Mouse (Mus musculus) kidney, postnatal 36 days (tissue): ENCODE results near the gene Ripor2.
A peak's percentile ranks its signal among the peaks of the same experiment; 100 is the strongest.

Experiments used
- DNase-seq, 2 experiments: peaks; one replicate each; pipeline ENCODE4 v3.0.0; 2021 to 2022; ENCODE audit warnings: mixed read lengths in 2 of 2

The Ripor2 gene

GRCm38 (mm10) chr13:24619711-24620110, 37.7 kb downstream of the Ripor2 start:
- DNase-seq = no peak

- DNase-seq = peak; percentile 68 to 83
Measured at GRCm38 (mm10) chr13:24620439-24620838, 38.5 kb downstream of the Ripor2 start.

GRCm38 (mm10) chr13:24623631-24624030, 41.6 kb downstream of the Ripor2 start:
- DNase-seq = no peak

GRCm38 (mm10) chr13:24625071-24625470, 43.1 kb downstream of the Ripor2 start:
- no peak for DNase-seq

DNA sequence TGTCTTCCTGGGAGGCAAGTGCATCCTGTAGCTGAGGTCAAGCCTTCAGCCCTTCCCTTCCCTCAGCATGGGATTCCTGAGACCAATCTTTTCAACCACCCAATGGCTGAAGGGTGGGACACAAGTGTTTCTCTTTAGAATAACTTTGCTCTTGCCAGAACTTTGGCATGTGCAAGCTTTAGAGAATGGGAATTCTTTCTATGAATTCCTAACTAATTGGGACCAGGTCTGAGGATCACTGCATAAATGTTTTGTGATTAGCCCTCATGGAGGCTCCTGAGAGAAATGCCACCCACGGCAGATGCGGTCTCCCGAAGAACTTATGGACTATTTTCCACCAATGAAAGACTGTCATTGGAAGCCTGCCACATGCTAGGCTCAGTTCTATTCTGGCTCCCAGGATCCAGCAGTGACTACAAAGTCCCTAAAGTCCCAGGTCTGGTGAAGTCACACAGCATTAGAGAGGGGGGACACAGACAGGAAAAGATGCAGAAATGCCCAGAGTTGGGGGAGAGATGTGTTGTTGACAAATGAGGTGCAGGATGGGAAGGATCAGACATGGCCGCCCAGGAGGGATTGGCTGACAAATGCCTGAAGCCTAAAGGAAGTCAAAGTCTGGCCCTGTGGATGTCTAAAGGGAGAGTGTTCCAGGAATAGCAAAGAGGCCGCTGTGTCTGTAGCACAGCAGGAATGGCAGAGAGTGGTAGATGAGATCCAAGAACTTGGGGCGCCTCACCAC, 44.9 kb downstream of the Ripor2 start:
- DNase-seq = no peak

- no peak for DNase-seq
Measured at GRCm38 (mm10) chr13:24628192-24628591, 46.2 kb downstream of the Ripor2 start.

DNA sequence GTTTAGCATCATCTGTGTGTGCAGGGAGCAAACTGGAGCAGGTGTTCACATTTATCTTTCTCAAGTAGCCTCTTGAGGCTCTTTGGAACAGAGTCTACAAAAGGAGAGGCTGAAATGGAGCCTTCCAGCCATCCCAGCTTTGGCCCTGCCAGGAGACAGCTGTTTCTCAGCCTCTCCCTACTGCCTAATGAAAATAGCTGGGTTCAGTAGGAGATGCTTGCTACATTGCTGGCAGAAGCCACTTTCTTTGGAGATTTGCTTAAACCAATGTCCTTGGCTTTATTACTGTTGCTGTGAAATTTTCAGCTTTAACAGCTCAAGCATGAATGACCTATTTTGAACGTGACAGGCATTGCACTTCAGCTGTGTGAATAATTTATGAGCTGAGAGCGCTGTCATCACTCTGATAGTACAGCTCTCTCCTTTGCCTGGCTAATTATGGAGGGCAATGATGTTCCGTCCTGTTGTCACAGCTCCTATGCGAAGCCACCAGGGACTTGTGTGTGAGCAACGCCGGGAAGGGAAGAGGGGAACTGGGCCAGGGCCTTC, 47.2 kb downstream of the Ripor2 start:
- no peak for DNase-seq

DNA sequence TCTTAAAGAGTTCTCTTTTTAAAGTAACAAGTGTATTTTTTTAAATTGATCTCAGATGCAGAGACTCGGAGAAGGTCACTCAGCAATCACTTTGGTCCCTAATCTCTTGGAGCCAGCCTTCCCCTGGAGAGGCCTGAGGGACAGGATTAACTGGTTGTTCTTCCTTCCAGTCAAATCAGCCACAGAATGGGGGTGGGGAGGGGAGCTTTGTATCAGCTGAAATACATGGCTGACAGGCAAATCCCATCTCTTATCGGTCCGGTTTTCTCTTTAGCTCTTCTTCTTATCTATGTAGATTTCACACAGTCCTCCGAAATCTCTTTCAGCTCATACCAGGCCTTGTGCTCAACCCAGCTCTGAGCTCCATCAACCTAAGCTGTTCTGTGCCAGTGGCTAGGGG, 48.4 kb downstream of the Ripor2 start:
- no peak for DNase-seq

DNA sequence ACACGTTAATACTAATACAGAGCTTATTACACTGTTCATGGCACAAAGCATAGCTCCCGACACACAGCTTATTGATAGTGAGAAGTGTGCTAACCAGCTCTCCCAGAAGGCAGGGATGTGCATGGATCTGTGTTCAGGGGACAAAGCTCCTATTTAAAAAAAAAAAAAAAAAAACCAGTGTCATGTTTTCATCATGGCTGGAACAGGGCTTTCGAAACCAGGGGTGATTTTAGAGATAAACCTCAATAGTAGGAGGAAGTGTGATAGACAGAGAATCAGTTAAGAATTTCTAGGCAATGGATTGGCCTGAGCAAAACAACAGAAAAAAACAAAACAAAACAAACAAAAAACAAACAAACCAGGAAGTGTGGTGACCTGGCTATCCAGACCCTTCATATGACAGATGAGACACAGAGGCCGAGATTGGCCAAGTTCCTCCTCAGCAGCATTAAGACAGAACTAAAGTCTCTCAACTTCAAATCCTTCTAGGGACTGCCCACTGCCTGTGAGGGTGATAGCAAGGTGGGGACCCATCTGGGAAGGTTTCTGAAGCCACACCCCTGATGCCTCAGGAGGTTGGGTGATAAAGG, 51.1 kb downstream of the Ripor2 start:
- no peak for DNase-seq

DNA sequence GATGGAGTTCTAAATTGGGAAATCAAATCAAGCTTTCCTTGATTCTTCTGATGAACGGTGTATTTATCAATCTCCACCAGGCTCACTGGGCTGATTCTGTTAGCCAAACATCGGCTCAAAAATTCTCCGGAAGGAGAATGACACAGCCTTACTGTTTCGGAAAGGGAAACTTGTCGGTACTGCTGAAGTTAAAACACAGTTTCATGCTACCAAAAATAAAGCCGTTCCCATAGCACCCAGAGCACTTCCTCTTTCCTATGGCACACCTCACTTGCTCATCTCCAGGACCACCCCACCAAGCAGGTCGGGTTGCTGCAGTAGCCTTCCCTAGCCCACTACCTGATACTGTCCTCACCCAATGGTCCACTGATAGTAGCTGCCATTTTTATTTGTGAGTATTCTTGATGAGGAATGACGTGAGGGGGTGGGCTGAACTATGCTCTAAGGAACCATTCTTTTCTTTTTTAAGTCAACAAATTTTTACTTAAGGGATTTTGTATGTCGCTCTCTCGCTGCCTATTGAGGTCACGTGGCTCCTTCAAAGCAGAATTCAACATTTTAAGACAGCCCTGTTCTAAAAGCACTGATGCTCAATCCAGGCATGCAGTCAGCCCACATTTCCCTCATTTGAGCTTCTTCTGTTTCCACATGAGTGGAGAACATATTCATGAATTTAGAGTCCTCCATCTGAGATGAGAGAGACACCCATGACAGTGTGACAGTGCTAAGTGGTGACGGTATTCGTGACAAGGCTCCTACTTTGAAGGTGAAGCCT, 52.5 kb downstream of the Ripor2 start:
- DNase-seq = no peak

GRCm38 (mm10) chr13:24638371-24639214, 56.6 kb downstream of the Ripor2 start:
- peak in 1 of 2 experiments; percentile 54 for DNase-seq

DNA sequence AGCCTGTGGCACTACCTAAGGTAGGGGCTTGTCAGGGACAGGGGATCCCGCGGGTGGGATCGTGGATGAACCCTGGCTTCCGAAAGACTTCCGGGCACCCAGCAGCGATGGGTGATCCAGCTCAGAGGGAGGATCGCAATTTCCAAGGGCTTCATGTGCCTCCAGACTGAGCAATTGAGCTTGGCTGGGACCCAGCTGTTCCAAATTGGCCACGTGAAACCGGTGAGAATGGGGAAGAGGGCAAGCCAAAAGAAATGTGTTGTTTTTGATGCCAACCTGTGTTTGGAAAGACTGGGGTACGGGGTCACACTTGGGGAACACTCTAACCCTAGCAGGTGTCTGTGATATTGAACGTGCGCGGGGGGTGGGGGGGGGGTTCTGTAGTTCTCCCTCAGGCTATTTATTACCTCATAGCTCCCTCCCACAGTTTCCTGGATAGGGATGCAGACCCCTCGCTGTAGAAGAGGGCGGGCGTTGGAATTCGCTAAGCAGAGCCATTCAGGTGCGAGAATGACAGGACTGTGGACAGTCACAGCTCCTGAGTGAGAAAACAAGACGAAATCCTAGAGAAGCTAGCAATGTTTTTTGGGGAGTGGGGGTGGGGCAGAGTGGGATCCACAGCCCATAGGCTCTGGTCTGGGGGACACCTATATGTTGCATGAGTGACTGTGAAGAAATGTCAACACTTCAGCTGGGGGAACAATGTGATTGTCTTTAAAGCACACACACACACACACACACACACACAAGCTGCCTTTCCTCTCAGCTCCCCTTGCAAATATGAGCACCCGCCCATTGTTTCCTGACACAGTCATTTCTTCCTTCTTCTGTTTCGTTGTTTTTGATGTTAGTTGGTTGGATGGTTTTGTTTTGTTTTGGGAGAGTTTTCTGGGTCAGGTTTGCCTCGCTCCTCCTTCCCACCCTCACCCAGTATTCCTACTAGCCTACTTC, 57.5 kb downstream of the Ripor2 start:
- peak in 1 of 2 experiments; percentile 38 for DNase-seq

- no peak for DNase-seq
Measured at GRCm38 (mm10) chr13:24640166-24640560, 58.2 kb downstream of the Ripor2 start.

- no peak for DNase-seq
Measured at GRCm38 (mm10) chr13:24640836-24641385, 58.9 kb downstream of the Ripor2 start.

GRCm38 (mm10) chr13:24641491-24642430, 59.8 kb downstream of the Ripor2 start:
- DNase-seq = no peak

DNA sequence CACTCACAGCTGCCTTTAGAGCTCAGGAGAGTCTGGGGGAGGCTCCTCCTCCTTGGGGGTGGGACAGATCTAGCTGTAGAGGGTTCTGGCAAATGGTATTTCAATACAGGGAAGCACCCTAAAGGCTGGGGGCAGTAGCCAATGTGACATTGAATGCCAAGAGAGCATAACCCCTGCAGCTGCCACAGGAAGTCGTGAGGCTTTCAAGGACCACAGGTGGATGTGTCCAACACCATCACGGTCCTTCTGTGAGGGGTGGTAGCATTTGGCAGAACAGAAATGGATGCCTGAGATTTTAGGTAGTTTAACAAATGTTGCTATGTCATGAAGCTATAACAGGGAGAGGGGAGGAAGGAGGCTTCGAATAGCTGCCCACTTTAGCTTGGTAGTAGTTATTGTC, 63.2 kb downstream of the Ripor2 start:
- DNase-seq = no peak

GRCm38 (mm10) chr13:24646324-24646723, 64.3 kb downstream of the Ripor2 start:
- DNase-seq = no peak

DNA sequence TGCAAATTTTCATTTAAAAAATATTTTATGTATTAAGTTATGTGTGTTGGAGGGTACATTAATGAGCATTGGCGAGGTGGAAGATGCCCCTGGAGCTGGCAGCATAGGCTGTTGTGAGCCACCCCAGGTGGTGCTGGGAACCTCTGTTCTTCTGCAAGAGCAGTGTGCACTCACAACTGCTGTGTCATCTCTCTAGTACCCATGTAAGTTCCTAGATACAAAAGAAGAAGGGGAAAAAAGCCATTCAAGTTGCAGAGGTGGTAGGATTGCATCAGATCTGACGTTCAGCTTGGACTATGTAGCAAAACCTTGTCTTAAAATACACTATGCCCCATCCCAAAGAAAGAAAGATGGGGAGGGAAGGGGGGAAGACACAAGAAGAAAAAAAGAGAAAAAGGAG, 65.5 kb downstream of the Ripor2 start:
- DNase-seq = no peak

DNA sequence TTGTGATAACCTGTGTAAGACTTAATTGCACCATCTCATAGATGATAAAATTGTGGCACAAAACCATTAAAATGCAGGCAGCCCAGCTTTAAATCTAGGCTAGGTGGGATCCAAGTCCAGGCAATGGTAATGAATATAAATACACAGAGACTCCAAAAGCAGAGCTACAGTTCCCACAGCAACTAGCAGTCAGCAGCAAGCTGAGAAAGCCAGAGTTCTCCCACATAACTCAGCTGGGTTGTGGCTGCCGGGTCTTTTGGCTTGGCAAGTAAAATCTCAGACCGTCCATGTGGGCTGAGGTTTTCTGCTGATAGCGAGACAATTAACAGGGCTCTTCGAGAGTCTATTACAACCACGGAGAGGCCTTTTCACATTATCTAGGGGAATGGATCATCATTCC, 66.0 kb downstream of the Ripor2 start:
- DNase-seq = no peak

- DNase-seq = no peak
Measured at GRCm38 (mm10) chr13:24648668-24649067, 66.7 kb downstream of the Ripor2 start.
